Mouse (Mus musculus) testis, adult 2 months (tissue): Measurements from ENCODE around the gene Rpf1.

Experiments
- CTCF ChIP-seq: fragments of 200-500 bp; IDR thresholded peaks from 2 replicates; pipeline ENCODE4 v1.5.1; 2012; ENCODE audit warnings: low read depth, mild to moderate bottlenecking, inconsistent platforms, low read length, moderate library complexity; ENCODE audit not compliant: control insufficient read depth, insufficient read depth, insufficient replicate concordance
- POLR2A ChIP-seq: fragments of 200-500 bp; IDR thresholded peaks from 2 replicates; pipeline ENCODE4 v1.6.1; 2012; ENCODE audit warnings: low read depth, mild to moderate bottlenecking, inconsistent platforms, low read length, moderate library complexity; ENCODE audit not compliant: control insufficient read depth

- TF ChIP-seq POLR2A, result no peak
- no peak for TF ChIP-seq CTCF
Measured at GRCm38 (mm10) chr3:146528335-146528734, 7.1 kb upstream of the Rpf1 start.
